Comparison of ENCODE assay signal across 8 mouse cellular contexts in genomic region chr11:98786359-98787214, GRCm38 (mm10). TPM values are rescaled to one million over a fixed set of nuclear protein-coding genes. Genes with fewer than 3 reads are reported as not detected.
DNase-seq lines count a peak whose midpoint lies in the region; ATAC-seq and TF ChIP-seq lines count a peak whose summit lies in the region.

No protein-coding gene starts in this region.

- no peaks in the 10 kb centered on the region for H3K9me3 ChIP-seq in forebrain, postnatal 0 days (ENCODE audit: low read length)
- no peaks in the 10 kb centered on the region for H3K9me3 ChIP-seq in lung, embryonic 14.5 days (ENCODE audit: low read depth, low read length)

- no peaks in the 10 kb centered on the region for H3K36me3 ChIP-seq in forebrain, postnatal 0 days (ENCODE audit: insufficient read depth)
- no peaks in the 10 kb centered on the region for H3K36me3 ChIP-seq in lung, embryonic 14.5 days (ENCODE audit: insufficient read depth)

- H3K27me3 ChIP-seq in forebrain, postnatal 0 days (ENCODE audit: insufficient read depth, low read length): no peaks in the 10 kb centered on the region
- no peaks in the 10 kb centered on the region for H3K27me3 ChIP-seq in lung, embryonic 14.5 days (ENCODE audit: insufficient read depth, low read length)

- H3K4me1 ChIP-seq in forebrain, postnatal 0 days (ENCODE audit: insufficient read depth): peaks cover 29% of the 10 kb centered on the region
- H3K4me1 ChIP-seq in lung, embryonic 14.5 days (ENCODE audit: insufficient read depth): peaks cover 49% of the 10 kb centered on the region

- 2% methylated on average over 15 of the region's 15 CpGs for WGBS in forebrain, postnatal 0 days
- 1% methylated on average over 15 of the region's 15 CpGs for WGBS in lung, embryonic 14.5 days

- peak overlapping the region; percentile 3 for H3K4me3 ChIP-seq in forebrain, postnatal 0 days (ENCODE audit: low read depth, low read length)
- peak overlapping the region; percentile 22 for H3K4me3 ChIP-seq in lung, embryonic 14.5 days (ENCODE audit: low read depth, low read length)

- ATAC-seq in forebrain, postnatal 0 days: peak; percentile 38
- ATAC-seq in lung, embryonic 14.5 days (ENCODE audit: insufficient read depth): peak; percentile 71
- peak; percentile 69 for ATAC-seq in neutrophil, adult 5-6 weeks (ENCODE audit: extremely low read depth, insufficient number of reproducible peaks, low FRiP score, poor library complexity, severe bottlenecking)

- H3K4me2 ChIP-seq in forebrain, postnatal 0 days (ENCODE audit: low read depth): peak overlapping the region; percentile 41
- H3K4me2 ChIP-seq in lung, embryonic 14.5 days: peak overlapping the region; percentile 58

- H3K9ac ChIP-seq in forebrain, postnatal 0 days: peak overlapping the region; percentile 37
- H3K9ac ChIP-seq in lung, embryonic 14.5 days: no peak overlapping the region

- TF ChIP-seq CTCF in forebrain, postnatal 0 days (IDR thresholded peaks at IDR 0.05; ENCODE audit: low read depth): peak; percentile 88
- peak; percentile 90 for TF ChIP-seq CTCF in lung, embryonic 14.5 days (IDR thresholded peaks at IDR 0.05; ENCODE audit: low read depth)

- H3K27ac ChIP-seq in forebrain, postnatal 0 days (ENCODE audit: low read depth, low read length): peak overlapping the region; percentile 83
- peak overlapping the region; percentile 96 for H3K27ac ChIP-seq in lung, embryonic 14.5 days (ENCODE audit: low read depth)

- DNase-seq in MEL-GATA-1-ER (ENCODE audit: extremely low read depth, low read depth): peak; percentile 72
- peak; percentile 95 to 97 for DNase-seq in cerebellum, adult 18-20 months
- peak; percentile 96 for DNase-seq in forebrain, postnatal 0 days
- peak; percentile 99 for DNase-seq in heart, postnatal 4 days
- peak; percentile 95 to 97 for DNase-seq in layer of hippocampus, adult 8-10 months (ENCODE audit: low spot score in 2 of 2)
- DNase-seq in lung, embryonic 14.5 days: peak; percentile 99
- DNase-seq in thymus, postnatal 0 days (ENCODE audit: low spot score): peak; percentile 92

RNA-seq across cellular contexts. Expression of gene Msl1, which starts 8.7 kb away (rescaled TPM):
- 87.2 and 94.6 TPM in 2 replicates for total RNA-seq in forebrain, postnatal 0 days (2014; rRNA removed)
- 16.3 and 24.1 TPM in 2 replicates for polyA plus RNA-seq in forebrain, postnatal 0 days (2015; fragmentation: Nextera tagmentation; extraction: Ambion mirVana)
- 10 to 100 TPM; 67.8 to 71.5 TPM for total RNA-seq in heart, postnatal 4 days (2021)
- 100 to 1,000 TPM; 140 to 201 (median 177) TPM for total RNA-seq in layer of hippocampus, adult 8-10 months (2022)
- 16.2 and 16.3 TPM in 2 replicates for polyA plus RNA-seq in lung, embryonic 14.5 days (2014; fragmentation: Nextera tagmentation; extraction: Ambion mirVana)
- total RNA-seq in neutrophil, adult 5-6 weeks (2017): 191 TPM in 2 replicates
- 14.4 and 20.4 TPM in 2 replicates for polyA plus RNA-seq in thymus, postnatal 0 days (2015; fragmentation: Nextera tagmentation; extraction: Ambion mirVana)

RNA-seq across cellular contexts. Expression of gene Nr1d1, which starts 11.5 kb away (rescaled TPM):
- total RNA-seq in forebrain, postnatal 0 days (2014; rRNA removed): 4.5 and 6.7 TPM in 2 replicates
- polyA plus RNA-seq in forebrain, postnatal 0 days (2015; fragmentation: Nextera tagmentation; extraction: Ambion mirVana): 10.8 and 11.4 TPM in 2 replicates
- 10 to 100 TPM; 26.3 to 27.6 TPM for total RNA-seq in heart, postnatal 4 days (2021)
- 10 to 100 TPM; 86.6 to 99.6 (median 92.7) TPM for total RNA-seq in layer of hippocampus, adult 8-10 months (2022)
- polyA plus RNA-seq in lung, embryonic 14.5 days (2014; fragmentation: Nextera tagmentation; extraction: Ambion mirVana): 1.4 and 1.7 TPM in 2 replicates
- 0.47 and 1.8 TPM in 2 replicates for total RNA-seq in neutrophil, adult 5-6 weeks (2017)
- 2.6 and 3.0 TPM in 2 replicates for polyA plus RNA-seq in thymus, postnatal 0 days (2015; fragmentation: Nextera tagmentation; extraction: Ambion mirVana)

RNA-seq across cellular contexts. Expression of gene Casc3, which starts 18.1 kb away (rescaled TPM):
- 22.5 and 27.2 TPM in 2 replicates for total RNA-seq in forebrain, postnatal 0 days (2014; rRNA removed)
- polyA plus RNA-seq in forebrain, postnatal 0 days (2015; fragmentation: Nextera tagmentation; extraction: Ambion mirVana): 29.5 and 37.4 TPM in 2 replicates
- total RNA-seq in heart, postnatal 4 days (2021): 10 to 100 TPM; 26.9 to 28.4 TPM
- total RNA-seq in layer of hippocampus, adult 8-10 months (2022): 10 to 100 TPM; 50.5 to 64.9 (median 59.4) TPM
- polyA plus RNA-seq in lung, embryonic 14.5 days (2014; fragmentation: Nextera tagmentation; extraction: Ambion mirVana): 41.0 and 42.8 TPM in 2 replicates
- total RNA-seq in neutrophil, adult 5-6 weeks (2017): 58.7 and 64.0 TPM in 2 replicates
- polyA plus RNA-seq in thymus, postnatal 0 days (2015; fragmentation: Nextera tagmentation; extraction: Ambion mirVana): 21.8 and 23.8 TPM in 2 replicates

RNA-seq across cellular contexts. Expression of gene Thra, which starts 46.1 kb away (rescaled TPM):
- 1,003 and 1,159 TPM in 2 replicates for total RNA-seq in forebrain, postnatal 0 days (2014; rRNA removed)
- polyA plus RNA-seq in forebrain, postnatal 0 days (2015; fragmentation: Nextera tagmentation; extraction: Ambion mirVana): 223 and 233 TPM in 2 replicates
- total RNA-seq in heart, postnatal 4 days (2021): 100 to 1,000 TPM; 171 to 183 TPM
- total RNA-seq in layer of hippocampus, adult 8-10 months (2022): 100 to 1,000 TPM; 919 to 985 (median 938) TPM
- polyA plus RNA-seq in lung, embryonic 14.5 days (2014; fragmentation: Nextera tagmentation; extraction: Ambion mirVana): 46.8 and 47.1 TPM in 2 replicates
- 7.9 and 8.7 TPM in 2 replicates for total RNA-seq in neutrophil, adult 5-6 weeks (2017)
- 7.3 and 9.1 TPM in 2 replicates for polyA plus RNA-seq in thymus, postnatal 0 days (2015; fragmentation: Nextera tagmentation; extraction: Ambion mirVana)

RNA-seq across cellular contexts. Expression of gene Rapgefl1, which starts 50.0 kb away (rescaled TPM):
- 28.7 TPM in 2 replicates for total RNA-seq in forebrain, postnatal 0 days (2014; rRNA removed)
- 5.6 and 9.8 TPM in 2 replicates for polyA plus RNA-seq in forebrain, postnatal 0 days (2015; fragmentation: Nextera tagmentation; extraction: Ambion mirVana)
- total RNA-seq in heart, postnatal 4 days (2021): 1 to 10 TPM; 1.3 TPM
- total RNA-seq in layer of hippocampus, adult 8-10 months (2022): 100 to 1,000 TPM; 171 to 203 (median 197) TPM
- 1.5 and 2.1 TPM in 2 replicates for polyA plus RNA-seq in lung, embryonic 14.5 days (2014; fragmentation: Nextera tagmentation; extraction: Ambion mirVana)
- 0.58 and 0.61 TPM in 2 replicates for total RNA-seq in neutrophil, adult 5-6 weeks (2017)
- 0.86 and 1.1 TPM in 2 replicates for polyA plus RNA-seq in thymus, postnatal 0 days (2015; fragmentation: Nextera tagmentation; extraction: Ambion mirVana)

Comparison
In these comparisons a context has a peak if more than half of its experiments do, and no peak if none do; other contexts are left out.
1. Peak in every context shown above with its lines: DNase-seq, ATAC-seq, H3K4me3 ChIP-seq and H3K27ac ChIP-seq.